Mouse (Mus musculus): ENCODE measurements around the gene Neurog1.

- TF ChIP-seq POLR2A (IDR thresholded peaks at IDR 0.05; ENCODE audit: control insufficient read depth, extremely low read depth, insufficient read depth, low read length, poor library complexity) (no peak), CTCF (IDR thresholded peaks at IDR 0.05; ENCODE audit: borderline replicate concordance, control insufficient read depth, extremely low read depth, insufficient read depth, low read length, poor library complexity) (no peak)
Observed at GRCm38 (mm10) chr13:56270124-56270523, 18.2 kb upstream of the Neurog1 start.

Data from thymus, adult 2 months (tissue).